Mouse (Mus musculus) right cerebral cortex, postnatal 4 days (tissue): Measurements from ENCODE around the gene Pkmyt1.
A peak's percentile ranks its signal among the peaks of the same experiment; 100 is the strongest.

Experiments
- DNase-seq: peaks from one replicate; pipeline ENCODE4 v3.0.0-alpha.2; 2022

Pkmyt1 gene

GRCm38 (mm10) chr17:23722376-23723125 is 3.6 kb upstream of the Pkmyt1 start, which contains the start of gene 1520401A03Rik:
Gene 1520401A03Rik, minus strand, starts transcription at chr17:23722783.
- no peak for DNase-seq

- DNase-seq: no peak
Observed at GRCm38 (mm10) chr17:23725477-23725876, 659 bp upstream of the Pkmyt1 start.

- DNase-seq: peak; percentile 64
Observed at GRCm38 (mm10) chr17:23726758-23727142, 614 bp downstream of the Pkmyt1 start.

- DNase-seq: no peak
Observed at GRCm38 (mm10) chr17:23730441-23730840, 4.3 kb downstream of the Pkmyt1 start.

GRCm38 (mm10) chr17:23734341-23734740 is 8.2 kb downstream of the Pkmyt1 start:
- no peak for DNase-seq

- DNase-seq: no peak
Observed at GRCm38 (mm10) chr17:23737493-23738445, 11.6 kb downstream of the Pkmyt1 start.

GRCm38 (mm10) chr17:23738836-23739201 is 12.7 kb downstream of the Pkmyt1 start:
- no peak for DNase-seq

DNA sequence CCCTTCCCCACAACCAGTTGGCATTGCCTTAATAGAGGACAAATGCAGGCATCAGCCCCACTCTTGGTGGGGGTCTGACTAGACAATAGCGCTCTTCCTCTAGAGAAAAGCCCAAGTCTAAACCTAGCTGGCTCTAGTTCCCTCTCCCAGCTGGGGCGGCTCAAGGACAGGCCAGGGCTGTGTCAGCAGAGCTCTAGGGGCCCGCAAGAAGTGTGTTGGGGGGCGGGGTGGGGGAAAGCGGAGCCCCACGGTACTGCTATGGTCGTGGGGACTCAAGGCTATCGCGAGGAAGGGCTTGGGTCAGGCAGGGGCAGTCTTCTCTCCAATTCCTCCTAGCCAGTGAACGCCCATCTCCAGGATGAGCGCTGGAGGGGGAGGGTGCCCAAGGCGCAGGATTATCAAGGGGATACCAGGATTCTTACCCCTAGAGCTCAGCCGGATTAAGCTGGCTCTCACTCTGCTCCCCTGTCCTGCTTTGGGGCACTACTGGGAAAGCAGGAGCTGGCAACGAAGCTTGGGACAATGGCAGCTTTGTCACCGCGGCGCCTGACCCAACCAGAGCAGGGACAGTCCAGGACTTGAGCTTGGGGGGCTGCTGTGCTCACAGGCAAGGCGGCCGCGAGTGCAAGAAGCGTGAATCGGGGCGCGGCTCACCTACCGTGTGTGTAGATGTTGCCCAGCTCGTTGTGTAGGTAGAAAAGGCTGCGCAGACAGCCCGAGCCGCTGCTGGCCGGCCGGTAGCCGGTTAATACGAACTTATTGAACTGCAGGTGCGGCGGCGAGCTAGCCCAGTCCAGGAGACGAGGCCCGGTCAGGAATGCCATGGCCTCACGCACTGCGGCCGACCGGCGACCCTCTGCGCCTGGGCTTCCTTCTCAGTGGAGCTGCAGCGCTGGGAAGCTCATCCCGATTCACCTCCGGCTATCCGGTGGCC is 13.3 kb downstream of the Pkmyt1 start:
- peak; percentile 46 for DNase-seq

DNA sequence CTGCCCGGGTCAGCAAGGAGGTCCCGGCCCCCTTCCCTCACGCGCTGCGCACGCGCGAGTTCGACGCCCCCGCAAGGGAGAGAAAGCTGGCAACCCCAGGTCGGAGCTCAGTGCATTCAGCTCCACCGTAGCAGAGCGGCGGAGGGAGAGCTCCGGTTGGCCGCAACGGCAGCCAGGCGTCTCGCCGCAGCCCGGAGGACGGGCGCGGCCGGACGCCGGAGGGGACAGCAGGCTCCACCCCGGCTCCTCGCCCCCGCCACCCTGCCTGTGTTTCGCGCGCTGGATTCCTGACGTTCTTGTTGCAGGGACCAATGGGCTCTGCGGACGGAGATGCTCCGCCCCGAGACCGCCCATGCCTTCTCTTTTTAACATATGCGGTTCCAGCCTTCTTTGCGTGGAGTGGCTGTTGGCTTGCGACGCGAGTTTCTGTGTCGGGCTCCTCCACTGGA is 14.0 kb downstream of the Pkmyt1 start:
- peak; percentile 86 for DNase-seq

DNA sequence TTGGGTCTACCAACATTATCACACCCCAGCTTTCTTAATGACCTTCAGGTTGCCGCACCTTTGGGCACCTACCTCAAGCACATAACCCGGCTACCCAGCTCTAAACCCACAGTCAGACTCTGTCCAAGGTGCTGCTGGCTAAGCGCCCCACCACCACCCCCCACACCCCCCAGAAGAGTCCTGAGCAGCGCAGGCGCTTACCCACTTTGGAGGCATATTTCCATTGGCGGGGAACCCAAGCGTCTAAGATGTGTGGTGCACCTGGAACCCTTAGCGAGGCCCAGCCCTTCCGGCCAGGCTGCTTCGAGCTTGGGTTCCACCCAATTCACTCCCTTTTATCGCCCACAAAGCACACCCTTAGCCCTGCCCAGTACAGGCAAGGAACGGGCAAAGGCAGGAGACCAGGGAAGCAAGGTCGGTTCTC is 14.5 kb downstream of the Pkmyt1 start, which contains the start of gene Paqr4:
Gene Paqr4 (minus strand): TSS at position 270 of the 424 bp plus-strand sequence.
- DNase-seq: no peak

DNA sequence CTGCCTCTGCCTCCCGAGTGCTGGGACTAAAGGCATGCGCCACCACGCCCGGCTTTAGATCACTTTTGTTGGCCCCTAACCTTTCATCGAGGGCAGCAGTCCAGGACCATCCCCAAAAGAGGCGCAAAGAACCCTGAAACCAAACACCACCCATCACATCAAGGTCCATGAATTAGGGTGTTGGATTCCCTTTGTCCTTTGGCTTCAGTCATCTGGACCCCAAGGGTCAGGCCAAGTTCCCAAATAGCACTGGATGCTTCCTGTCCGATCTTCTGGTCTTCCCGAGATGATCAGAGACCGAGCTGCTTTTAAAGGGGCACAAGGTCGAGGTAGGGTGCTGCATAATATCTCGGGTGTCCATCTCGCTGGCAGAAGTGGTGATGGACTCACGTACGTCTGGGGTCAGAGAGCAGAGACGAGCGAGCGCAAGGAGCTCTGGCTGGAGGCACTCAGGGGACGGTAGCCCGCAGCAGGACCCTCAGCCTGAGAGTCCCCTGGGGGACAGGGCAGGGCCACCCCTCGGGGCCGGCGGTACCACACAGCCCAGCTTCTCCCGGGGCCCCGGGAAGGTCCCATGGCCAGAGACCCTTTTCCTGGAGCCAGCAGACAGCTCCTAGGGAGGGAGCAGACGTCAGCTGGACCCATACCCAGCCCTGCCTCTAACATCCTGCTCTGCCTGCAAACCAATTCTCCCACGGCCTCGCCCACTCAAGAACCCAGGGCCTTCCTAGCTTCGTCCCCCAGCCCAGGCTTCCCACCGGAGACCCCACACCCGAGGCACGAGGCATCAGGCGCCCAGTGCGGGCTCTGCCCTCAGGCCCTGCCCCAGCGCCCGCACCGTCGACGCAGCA is 15.4 kb downstream of the Pkmyt1 start:
- DNase-seq: no peak

GRCm38 (mm10) chr17:23742210-23742793 is 16.2 kb downstream of the Pkmyt1 start:
- DNase-seq: no peak

DNA sequence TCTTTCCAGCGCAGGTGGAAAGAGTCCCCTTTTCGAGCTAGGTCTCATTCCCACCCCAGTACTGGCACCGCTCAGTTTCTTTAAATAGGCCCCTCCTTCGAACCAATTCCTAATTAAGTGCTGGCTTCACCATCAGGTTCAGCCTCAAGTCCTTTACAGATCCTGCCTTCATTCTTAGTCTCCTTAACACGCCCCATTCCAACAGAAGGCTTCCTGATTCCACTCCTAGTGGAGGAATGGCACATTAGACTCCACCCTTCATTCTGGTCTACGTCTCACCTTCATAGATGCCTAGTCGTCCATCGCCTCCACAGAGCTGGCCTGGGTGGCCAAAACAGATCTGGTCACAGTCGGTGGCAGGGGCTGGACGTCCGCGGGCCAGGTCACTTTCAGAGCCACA is 16.8 kb downstream of the Pkmyt1 start:
- no peak for DNase-seq

GRCm38 (mm10) chr17:23744076-23744475 is 17.9 kb downstream of the Pkmyt1 start:
- no peak for DNase-seq

GRCm38 (mm10) chr17:23744651-23745050 is 18.5 kb downstream of the Pkmyt1 start:
- no peak for DNase-seq

GRCm38 (mm10) chr17:23745301-23746251 is 19.4 kb downstream of the Pkmyt1 start, which contains the start of gene Kremen2:
Gene Kremen2, minus strand, starts transcription at chr17:23745833.
- DNase-seq: no peak

DNA sequence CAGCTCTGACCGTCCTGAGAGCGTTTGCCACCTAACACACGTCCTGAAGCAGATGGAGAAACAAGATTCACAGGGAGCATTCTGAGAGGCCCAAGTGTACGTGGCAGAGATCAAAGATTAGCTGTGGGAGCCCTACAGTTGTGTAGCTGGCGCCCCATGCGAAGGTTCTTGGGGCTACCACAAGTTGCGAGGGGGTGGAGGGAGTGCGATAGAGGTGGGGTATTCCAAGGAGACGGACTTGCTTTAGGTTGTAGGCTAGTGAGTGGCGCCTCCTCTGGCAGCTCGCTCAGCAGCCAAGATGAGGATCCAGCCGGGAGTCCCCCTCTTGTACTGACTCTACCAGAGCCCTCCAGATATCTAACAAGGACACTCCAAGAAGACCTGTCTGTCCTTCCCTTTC is 20.2 kb downstream of the Pkmyt1 start:
- no peak for DNase-seq

DNA sequence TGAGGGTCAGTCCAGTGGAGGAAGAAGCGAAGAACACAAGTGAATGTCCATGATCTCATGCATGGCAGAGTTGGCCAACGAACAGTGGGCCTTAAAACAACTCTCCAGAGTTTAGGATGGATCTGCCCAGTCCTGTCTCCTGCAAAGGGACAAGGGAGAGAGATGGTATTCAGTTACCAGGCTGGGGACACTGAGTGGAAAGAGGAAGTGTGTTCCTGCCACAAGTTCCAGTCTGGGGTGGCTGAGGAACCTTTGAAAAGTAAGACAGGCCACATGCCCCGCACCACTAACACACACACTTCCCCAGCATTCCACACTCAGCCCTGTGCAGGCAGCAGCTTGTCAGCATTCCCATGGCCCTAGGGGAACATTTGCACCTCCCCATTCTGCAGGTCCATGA is 20.6 kb downstream of the Pkmyt1 start:
- no peak for DNase-seq

DNA sequence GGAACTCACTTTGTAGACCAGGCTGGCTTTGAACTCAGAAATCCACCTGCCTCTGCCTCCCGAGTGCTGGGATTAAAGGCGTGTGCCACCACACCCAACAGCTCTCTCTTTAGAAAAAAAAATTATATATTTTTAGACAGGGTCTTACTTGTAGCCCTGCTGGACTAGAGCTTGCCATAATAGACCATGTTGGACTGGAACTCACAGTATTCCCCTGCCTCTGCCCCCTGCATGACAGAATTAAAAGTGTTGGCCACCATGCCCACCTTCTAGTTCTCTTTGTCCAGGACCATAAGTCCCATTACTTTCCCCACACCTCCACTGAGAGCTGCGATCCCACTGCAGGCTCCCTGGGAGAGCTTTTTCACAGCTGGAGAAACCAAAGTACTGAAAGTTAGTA is 21.3 kb downstream of the Pkmyt1 start:
- DNase-seq: no peak

DNA sequence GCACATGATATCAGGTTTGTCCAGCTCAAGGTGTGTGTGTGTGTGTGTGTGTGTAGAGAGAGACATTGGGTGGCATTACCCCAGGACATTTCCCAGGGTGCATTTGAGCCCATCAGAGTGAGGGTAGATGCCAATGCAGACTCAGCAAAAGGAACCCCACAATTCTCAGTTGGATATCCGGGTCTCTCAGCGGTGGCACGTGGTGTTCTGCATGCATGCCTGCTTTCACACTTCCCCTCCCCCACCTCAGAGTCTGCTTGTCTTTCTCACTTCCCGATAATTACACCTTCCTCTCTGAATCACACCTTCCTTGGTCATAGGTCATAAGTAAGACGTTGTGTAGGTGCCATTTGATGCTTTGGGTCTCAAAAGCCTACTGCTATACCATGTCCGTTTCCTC is 21.9 kb downstream of the Pkmyt1 start:
- DNase-seq: no peak
